Mouse (Mus musculus): ENCODE results near the gene Rab11fip3. TPM values are rescaled to one million over a fixed set of nuclear protein-coding genes. Genes with fewer than 3 reads are reported as not detected.

The Rab11fip3 gene
- polyA plus RNA-seq, 1 experiment from 2014 or later, result 13.7 TPM

DNA sequence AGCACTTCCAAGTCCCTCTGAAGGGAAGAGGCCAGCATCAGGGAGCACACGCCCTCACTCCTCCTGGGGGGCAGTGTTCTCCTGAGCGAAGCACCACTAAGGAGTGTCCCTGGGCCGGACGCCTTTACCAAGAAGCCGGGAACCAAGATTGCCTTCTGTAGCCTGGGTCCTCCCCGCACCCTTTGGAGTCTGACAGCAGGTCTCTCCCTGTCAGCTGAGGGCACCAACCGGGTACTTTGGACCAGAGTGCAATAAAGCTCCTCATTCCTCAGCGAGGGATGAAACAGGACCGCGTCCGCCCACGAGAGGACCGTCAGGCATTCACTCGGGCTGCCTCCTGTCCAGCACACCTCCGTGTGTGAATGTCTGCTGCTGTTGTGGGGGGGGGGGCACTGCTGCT, 64.6 kb downstream of the Rab11fip3 start:
- H3K4me2 ChIP-seq (ENCODE audit: low read length), result no peak overlapping the region

DNA sequence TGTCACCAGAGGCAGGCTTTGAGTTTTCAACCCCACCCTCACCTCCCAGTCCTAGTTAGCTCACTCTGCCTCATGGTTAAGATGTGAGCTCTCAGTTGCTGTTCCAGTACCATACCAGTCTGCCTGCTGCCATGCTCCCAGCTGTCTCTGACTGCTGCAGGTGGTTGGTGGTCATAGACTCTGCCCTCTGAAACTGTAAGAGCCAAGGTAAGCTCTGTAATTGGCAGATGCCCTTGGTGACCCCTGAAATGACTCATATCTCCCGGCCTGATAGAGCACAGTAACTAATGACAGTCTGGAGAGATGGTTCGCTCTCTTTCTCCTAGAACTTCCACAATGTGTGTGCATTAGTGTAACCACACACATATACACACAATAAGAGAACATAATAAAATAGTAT, 65.5 kb downstream of the Rab11fip3 start:
- Histone ChIP-seq H3K27ac (ENCODE audit: low read depth) (no peak overlapping the region), H3K27me3 (replicated peaks; ENCODE audit: control insufficient read depth, insufficient read depth, low read length) (no peaks in the 10 kb centered on the region), H3K4me2 (ENCODE audit: low read length) (no peak overlapping the region), H3K9ac (ENCODE audit: low read length) (no peak overlapping the region), H3K36me3 (ENCODE audit: control insufficient read depth, insufficient read depth, low read length) (peaks cover 30% of the 10 kb centered on the region), H3K4me1 (replicated peaks; ENCODE audit: control insufficient read depth, insufficient read depth, low read length) (no peaks in the 10 kb centered on the region), H3K4me3 (ENCODE audit: low read depth, low read length) (no peak overlapping the region), H3K9me3 (ENCODE audit: control insufficient read depth, low read length) (no peaks in the 10 kb centered on the region)
- ATAC-seq (replicated peaks; ENCODE audit: low FRiP score, low TSS enrichment, low read depth) (no peak), DNase-seq (ENCODE audit: low spot score) (no peak)
- 84% methylated on average over 2 of the region's 2 CpGs for WGBS

More for the DNA sequence above, 64.6 kb downstream of the Rab11fip3 start:
- H3K4me3 ChIP-seq (ENCODE audit: low read depth, low read length), result no peak overlapping the region
- no peaks in the 10 kb centered on the region for H3K9me3 ChIP-seq (ENCODE audit: control insufficient read depth, low read length)
- H3K27me3 ChIP-seq (replicated peaks; ENCODE audit: control insufficient read depth, insufficient read depth, low read length), result no peaks in the 10 kb centered on the region
- 87% methylated on average over 15 of the region's 15 CpGs for WGBS
- H3K9ac ChIP-seq (ENCODE audit: low read length), result no peak overlapping the region
- no peaks in the 10 kb centered on the region for H3K4me1 ChIP-seq (replicated peaks; ENCODE audit: control insufficient read depth, insufficient read depth, low read length)
- H3K36me3 ChIP-seq (ENCODE audit: control insufficient read depth, insufficient read depth, low read length), result peaks cover 32% of the 10 kb centered on the region
- H3K27ac ChIP-seq (ENCODE audit: low read depth), result no peak overlapping the region
- DNase-seq (ENCODE audit: low spot score) (no peak), ATAC-seq (replicated peaks; ENCODE audit: low FRiP score, low TSS enrichment, low read depth) (no peak)

DNA sequence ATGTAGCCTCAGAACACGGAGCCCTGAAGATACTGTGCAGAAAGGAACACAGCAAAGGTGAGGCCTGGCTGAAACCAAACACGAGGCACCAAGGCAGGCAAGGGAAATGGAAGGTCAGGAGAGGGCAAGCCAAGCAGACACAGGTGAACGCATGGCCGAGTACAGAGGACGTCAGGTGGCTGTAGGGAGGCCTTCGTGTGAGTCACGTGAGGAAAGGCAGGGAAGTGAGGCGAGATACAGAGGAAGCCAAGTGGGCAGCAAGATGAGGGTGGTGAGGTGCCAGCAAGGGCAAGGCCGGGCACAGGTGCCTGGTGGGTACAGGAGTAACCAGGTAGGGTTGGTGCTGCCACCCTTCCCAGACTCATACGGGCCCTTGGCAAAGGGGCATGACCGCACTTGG, 70.9 kb downstream of the Rab11fip3 start:
- DNase-seq (ENCODE audit: low spot score) (no peak), ATAC-seq (replicated peaks; ENCODE audit: low FRiP score, low TSS enrichment, low read depth) (no peak)
- Histone ChIP-seq H3K4me1 (replicated peaks; ENCODE audit: control insufficient read depth, insufficient read depth, low read length) (no peaks in the 10 kb centered on the region), H3K27me3 (replicated peaks; ENCODE audit: control insufficient read depth, insufficient read depth, low read length) (no peaks in the 10 kb centered on the region), H3K4me3 (ENCODE audit: low read depth, low read length) (no peak overlapping the region), H3K4me2 (ENCODE audit: low read length) (no peak overlapping the region), H3K9ac (ENCODE audit: low read length) (no peak overlapping the region), H3K36me3 (ENCODE audit: control insufficient read depth, insufficient read depth, low read length) (peaks cover 22% of the 10 kb centered on the region), H3K27ac (ENCODE audit: low read depth) (no peak overlapping the region), H3K9me3 (ENCODE audit: control insufficient read depth, low read length) (no peaks in the 10 kb centered on the region)
- WGBS, result 92% methylated on average over 11 of the region's 11 CpGs

DNA sequence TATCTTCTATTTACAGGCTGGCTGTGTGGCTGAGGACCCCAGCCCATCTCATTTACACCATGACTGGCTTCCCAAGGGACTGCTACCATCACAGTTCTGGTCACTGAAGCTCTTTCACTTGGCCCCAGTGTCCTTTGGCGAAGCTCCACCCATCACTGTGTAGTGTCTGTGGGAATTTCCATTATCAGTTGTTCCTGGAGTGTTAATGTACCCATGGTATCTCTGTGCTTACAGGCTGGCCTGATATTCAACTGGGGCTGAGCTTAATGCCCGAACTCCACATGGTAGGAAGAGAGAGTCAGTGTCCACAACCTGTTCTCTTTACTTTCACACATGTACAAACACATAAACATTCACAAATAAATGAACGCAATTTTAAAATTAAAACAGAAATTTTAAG, 75.9 kb downstream of the Rab11fip3 start:
- Histone ChIP-seq H3K9me3 (ENCODE audit: control insufficient read depth, low read length) (no peaks in the 10 kb centered on the region), H3K36me3 (ENCODE audit: control insufficient read depth, insufficient read depth, low read length) (peaks cover 49% of the 10 kb centered on the region), H3K9ac (ENCODE audit: low read length) (no peak overlapping the region), H3K27me3 (replicated peaks; ENCODE audit: control insufficient read depth, insufficient read depth, low read length) (no peaks in the 10 kb centered on the region), H3K27ac (ENCODE audit: low read depth) (no peak overlapping the region), H3K4me1 (replicated peaks; ENCODE audit: control insufficient read depth, insufficient read depth, low read length) (no peaks in the 10 kb centered on the region), H3K4me2 (ENCODE audit: low read length) (no peak overlapping the region), H3K4me3 (ENCODE audit: low read depth, low read length) (no peak overlapping the region)
- WGBS, result 83% methylated on average over 3 of the region's 3 CpGs
- DNase-seq (ENCODE audit: low spot score), result no peak
- ATAC-seq (replicated peaks; ENCODE audit: low FRiP score, low TSS enrichment, low read depth), result no peak

DNA sequence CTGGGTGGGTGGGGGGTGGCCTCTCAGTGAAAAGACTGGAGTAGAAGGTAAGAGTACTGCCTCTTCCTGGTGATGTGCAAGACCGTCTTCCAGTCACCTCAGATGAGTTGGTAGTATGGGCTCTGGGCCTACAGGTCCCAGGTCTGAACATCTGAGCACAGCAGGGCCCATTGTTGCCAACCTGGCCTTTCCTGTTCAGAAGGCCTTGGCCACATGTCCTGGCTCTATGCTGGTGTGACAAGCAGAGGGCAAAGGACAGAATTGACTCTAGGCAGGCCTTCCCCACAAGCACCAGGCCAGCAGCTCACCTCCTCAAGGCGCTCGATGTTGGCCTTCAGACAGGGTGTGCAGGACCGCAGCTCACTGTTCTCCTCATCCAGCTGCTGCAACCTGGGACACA, 77.1 kb downstream of the Rab11fip3 start:
- DNase-seq (ENCODE audit: low spot score), result no peak
- H3K4me1 ChIP-seq (replicated peaks; ENCODE audit: control insufficient read depth, insufficient read depth, low read length), result no peaks in the 10 kb centered on the region
- no peaks in the 10 kb centered on the region for H3K9me3 ChIP-seq (ENCODE audit: control insufficient read depth, low read length)
- 98% methylated on average over 4 of the region's 4 CpGs for WGBS
- ATAC-seq (replicated peaks; ENCODE audit: low FRiP score, low TSS enrichment, low read depth), result no peak
- no peak overlapping the region for H3K27ac ChIP-seq (ENCODE audit: low read depth)
- H3K4me3 ChIP-seq (ENCODE audit: low read depth, low read length), result no peak overlapping the region
- peaks cover 51% of the 10 kb centered on the region for H3K36me3 ChIP-seq (ENCODE audit: control insufficient read depth, insufficient read depth, low read length)
- no peak overlapping the region for H3K4me2 ChIP-seq (ENCODE audit: low read length)
- no peaks in the 10 kb centered on the region for H3K27me3 ChIP-seq (replicated peaks; ENCODE audit: control insufficient read depth, insufficient read depth, low read length)
- no peak overlapping the region for H3K9ac ChIP-seq (ENCODE audit: low read length)

DNA sequence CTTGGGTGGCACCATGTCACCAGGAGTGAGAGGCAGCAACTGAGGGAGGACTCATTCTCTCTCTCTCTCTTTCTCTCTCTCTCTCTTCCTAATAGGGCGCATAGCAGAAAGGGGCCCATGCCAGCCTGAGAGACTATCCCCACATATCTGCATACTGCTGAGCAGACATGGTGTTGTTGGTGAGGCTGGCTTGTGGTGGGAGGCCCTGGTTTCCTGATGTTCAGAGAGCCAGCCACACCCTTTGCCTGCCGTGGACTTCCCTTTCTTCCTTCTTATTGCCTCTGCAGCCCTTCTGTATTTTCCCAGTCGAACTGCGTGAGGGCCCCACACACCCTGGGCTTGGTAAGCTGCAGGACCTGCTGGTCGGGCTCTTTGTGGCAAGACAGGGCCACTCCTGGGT, 79.0 kb downstream of the Rab11fip3 start:
- no peak overlapping the region for H3K4me3 ChIP-seq (ENCODE audit: low read depth, low read length)
- no peaks in the 10 kb centered on the region for H3K4me1 ChIP-seq (replicated peaks; ENCODE audit: control insufficient read depth, insufficient read depth, low read length)
- DNase-seq (ENCODE audit: low spot score), result no peak
- H3K9ac ChIP-seq (ENCODE audit: low read length), result no peak overlapping the region
- ATAC-seq (replicated peaks; ENCODE audit: low FRiP score, low TSS enrichment, low read depth), result no peak
- WGBS, result 91% methylated on average over 5 of the region's 5 CpGs
- no peak overlapping the region for H3K4me2 ChIP-seq (ENCODE audit: low read length)
- H3K36me3 ChIP-seq (ENCODE audit: control insufficient read depth, insufficient read depth, low read length), result peaks cover 51% of the 10 kb centered on the region
- H3K27me3 ChIP-seq (replicated peaks; ENCODE audit: control insufficient read depth, insufficient read depth, low read length), result no peaks in the 10 kb centered on the region
- H3K9me3 ChIP-seq (ENCODE audit: control insufficient read depth, low read length), result no peaks in the 10 kb centered on the region
- H3K27ac ChIP-seq (ENCODE audit: low read depth), result no peak overlapping the region

DNA sequence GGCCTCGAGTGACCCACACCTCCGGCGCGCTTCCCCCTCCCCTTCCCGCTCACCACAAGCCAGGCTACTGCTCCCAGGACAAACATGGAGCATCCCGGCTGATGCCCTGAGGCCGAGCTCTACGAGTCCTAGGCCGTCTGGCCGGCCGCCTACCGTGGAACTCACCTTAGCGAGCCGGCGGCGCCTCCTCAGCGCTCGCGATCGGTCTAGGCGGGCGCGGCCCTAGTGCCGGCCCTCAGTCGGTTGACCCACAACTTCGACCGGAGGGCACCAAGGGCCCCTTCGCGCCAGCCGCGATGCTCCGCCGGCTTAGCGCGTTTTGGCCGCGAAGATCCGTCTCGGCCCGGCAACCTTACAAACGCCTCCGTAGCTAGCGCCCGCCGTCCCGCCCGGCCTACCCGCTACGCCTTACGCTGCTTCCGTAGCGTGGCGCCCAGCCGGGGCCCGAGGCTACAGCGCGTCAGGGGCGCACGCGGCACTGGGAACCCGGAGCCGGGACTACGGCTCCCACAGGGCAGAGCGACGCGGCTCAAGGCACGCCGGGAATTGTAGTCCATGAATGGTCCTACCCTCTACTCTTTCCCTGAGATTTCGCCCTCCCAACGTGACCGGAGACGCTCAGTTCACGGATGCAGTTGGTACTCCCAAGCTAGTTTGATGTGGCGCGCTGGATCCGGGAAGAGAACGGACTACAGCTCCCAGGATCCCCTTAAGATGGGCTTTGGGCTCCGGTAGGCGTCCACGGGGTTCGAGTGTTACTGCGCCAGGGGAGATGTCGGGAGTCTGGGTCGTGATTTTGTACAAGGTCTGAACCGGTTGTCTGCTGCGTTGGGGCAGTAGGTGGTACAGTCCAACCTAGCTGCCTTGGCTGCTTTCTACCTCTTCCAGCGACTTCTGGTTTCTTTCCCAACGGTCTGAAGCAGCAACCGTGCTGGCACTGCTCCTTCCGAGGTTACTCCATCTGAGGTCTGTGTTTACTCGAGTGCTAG, 83.8 kb downstream of the Rab11fip3 start, which contains the start of gene Capn15:
Capn15 (minus strand) TSS at position 491 of the 989 bp plus-strand sequence.
- Histone ChIP-seq H3K27me3 (replicated peaks; ENCODE audit: control insufficient read depth, insufficient read depth, low read length) (no peaks in the 10 kb centered on the region), H3K4me2 (ENCODE audit: low read length) (peak within 1 kb of the TSS; percentile 72), H3K9me3 (ENCODE audit: control insufficient read depth, low read length) (no peaks in the 10 kb centered on the region), H3K4me3 (ENCODE audit: low read depth, low read length) (peak within 1 kb of the TSS; percentile 97), H3K27ac (ENCODE audit: low read depth) (peak within 1 kb of the TSS; percentile 71), H3K9ac (ENCODE audit: low read length) (peak within 1 kb of the TSS; percentile 90), H3K36me3 (ENCODE audit: control insufficient read depth, insufficient read depth, low read length) (peaks cover 16% of the 10 kb centered on the region), H3K4me1 (replicated peaks; ENCODE audit: control insufficient read depth, insufficient read depth, low read length) (peaks cover 13% of the 10 kb centered on the region)
- WGBS, result under 1% methylated on average over 91 of the region's 91 CpGs
- ATAC-seq (replicated peaks; ENCODE audit: low FRiP score, low TSS enrichment, low read depth) (peak; percentile 99), DNase-seq (ENCODE audit: low spot score) (peak; percentile 88)

DNA sequence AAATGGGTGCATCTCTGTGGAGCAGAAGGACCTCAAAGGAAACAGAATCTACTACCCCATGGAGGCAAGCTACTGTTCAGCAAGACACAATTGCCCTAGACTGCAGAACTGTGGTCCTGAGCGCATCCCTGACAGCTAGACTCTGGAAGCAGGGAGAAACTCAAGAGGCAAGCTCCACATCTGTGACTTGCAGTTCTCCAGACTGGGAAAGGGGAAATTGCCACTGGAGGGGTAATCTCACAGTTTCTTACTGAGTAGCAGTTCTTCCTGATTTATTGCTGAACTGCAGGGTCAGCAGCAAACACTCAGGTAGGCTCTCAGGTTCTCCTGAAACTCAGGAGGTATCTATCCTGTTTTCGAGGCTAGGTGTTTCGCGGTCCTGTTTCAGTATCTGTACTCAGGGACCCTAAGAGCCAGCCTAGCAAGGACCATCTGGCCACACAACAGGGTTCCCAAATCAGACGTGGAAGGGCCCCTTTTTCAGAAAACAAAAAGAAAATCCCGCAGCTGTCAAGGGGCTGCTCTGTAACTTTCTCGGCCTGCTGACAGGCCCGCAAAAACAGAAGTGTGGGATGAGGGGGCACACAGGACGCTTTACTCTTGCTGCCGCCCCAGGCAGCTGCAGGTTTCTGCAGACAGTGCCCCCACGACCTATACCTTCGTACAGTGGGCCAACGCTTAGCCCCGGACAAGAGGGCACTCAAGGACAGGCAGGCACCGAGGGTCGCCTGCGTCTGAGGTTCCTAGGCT, 84.6 kb downstream of the Rab11fip3 start:
- WGBS, result 10% methylated on average over 17 of the region's 17 CpGs
- no peaks in the 10 kb centered on the region for H3K27me3 ChIP-seq (replicated peaks; ENCODE audit: control insufficient read depth, insufficient read depth, low read length)
- ATAC-seq (replicated peaks; ENCODE audit: low FRiP score, low TSS enrichment, low read depth), result no peak
- peak overlapping the region; percentile 97 for H3K4me3 ChIP-seq (ENCODE audit: low read depth, low read length)
- H3K4me1 ChIP-seq (replicated peaks; ENCODE audit: control insufficient read depth, insufficient read depth, low read length), result peaks cover 13% of the 10 kb centered on the region
- DNase-seq (ENCODE audit: low spot score), result no peak
- H3K36me3 ChIP-seq (ENCODE audit: control insufficient read depth, insufficient read depth, low read length), result peaks cover 7% of the 10 kb centered on the region; the same call in 1 of the 2 replicates
- peak overlapping the region; percentile 90 for H3K9ac ChIP-seq (ENCODE audit: low read length)
- H3K9me3 ChIP-seq (ENCODE audit: control insufficient read depth, low read length), result no peaks in the 10 kb centered on the region
- peak overlapping the region; percentile 71 for H3K27ac ChIP-seq (ENCODE audit: low read depth)
- H3K4me2 ChIP-seq (ENCODE audit: low read length), result peak overlapping the region; percentile 72

Measured in intestine, embryonic 14.5 days (tissue).